Mouse (Mus musculus): ENCODE data around the gene Rexo4. TPM values are rescaled to one million over a fixed set of nuclear protein-coding genes. Genes with fewer than 3 reads are reported as not detected.

Gene Rexo4
- polyA plus RNA-seq, 1 experiment from 2014 or later = 35.1 TPM

DNA sequence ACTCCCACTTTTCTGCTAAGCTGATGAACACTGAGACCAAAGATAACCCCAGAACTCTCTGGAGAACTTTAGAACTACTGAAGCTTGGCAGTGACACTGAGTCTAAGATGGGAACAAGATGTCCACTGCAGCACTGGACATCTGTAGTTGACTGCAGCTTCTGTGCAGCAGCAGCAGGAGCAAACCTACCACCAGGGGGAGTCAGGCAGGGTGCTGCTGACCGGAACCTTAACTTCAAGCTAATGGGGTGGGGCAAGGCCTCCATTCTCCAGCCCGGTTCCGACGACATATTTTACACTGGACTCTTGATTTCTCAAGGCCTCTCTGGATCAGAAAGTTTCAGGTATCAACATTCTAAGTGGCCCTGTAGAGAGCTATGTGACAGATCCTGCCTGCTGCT lies 57.1 kb downstream of the Rexo4 start:
- 66% methylated on average over 4 of the region's 4 CpGs for WGBS
- H3K9me3 ChIP-seq (ENCODE audit: control insufficient read depth, low read length) = no peaks in the 10 kb centered on the region
- no peak overlapping the region for H3K4me2 ChIP-seq (ENCODE audit: low read depth, low read length)
- H3K4me1 ChIP-seq (ENCODE audit: control insufficient read depth, insufficient read depth, low read length) = peaks cover 20% of the 10 kb centered on the region
- no peak overlapping the region for H3K4me3 ChIP-seq (ENCODE audit: low read depth, low read length)
- no peak overlapping the region for H3K27ac ChIP-seq (ENCODE audit: low read depth, low read length)
- H3K27me3 ChIP-seq (ENCODE audit: control insufficient read depth, insufficient read depth, low read length) = no peaks in the 10 kb centered on the region
- peaks cover 26% of the 10 kb centered on the region for H3K36me3 ChIP-seq (ENCODE audit: control insufficient read depth, insufficient read depth, low read length)
- no peak for ATAC-seq (ENCODE audit: low read depth)
- H3K9ac ChIP-seq (replicated peaks; ENCODE audit: low read depth, low read length) = no peak overlapping the region

DNA sequence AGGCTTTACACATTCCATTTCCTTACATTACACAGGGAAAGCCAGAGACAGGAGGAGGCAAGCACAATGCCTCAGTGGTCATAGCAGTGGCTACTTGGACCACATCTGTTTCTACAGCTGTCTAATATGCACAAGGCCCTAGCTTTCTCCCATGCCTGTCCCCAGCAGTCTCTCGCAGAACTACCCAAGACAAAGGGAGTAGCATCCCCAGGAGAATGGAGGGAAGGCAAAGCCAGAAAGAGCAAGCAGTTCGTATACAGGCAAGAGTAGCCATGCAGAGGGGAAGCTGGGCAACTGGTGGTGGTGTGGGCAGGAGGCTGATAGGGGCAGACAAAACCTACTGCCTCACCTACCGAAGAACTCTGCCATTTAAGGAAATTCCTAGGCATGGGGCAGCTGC lies 57.8 kb downstream of the Rexo4 start:
- Histone ChIP-seq H3K4me1 (ENCODE audit: control insufficient read depth, insufficient read depth, low read length) (peaks cover 21% of the 10 kb centered on the region), H3K4me2 (ENCODE audit: low read depth, low read length) (no peak overlapping the region), H3K27me3 (ENCODE audit: control insufficient read depth, insufficient read depth, low read length) (no peaks in the 10 kb centered on the region), H3K27ac (ENCODE audit: low read depth, low read length) (no peak overlapping the region), H3K36me3 (ENCODE audit: control insufficient read depth, insufficient read depth, low read length) (peaks cover 22% of the 10 kb centered on the region), H3K9me3 (ENCODE audit: control insufficient read depth, low read length) (no peaks in the 10 kb centered on the region), H3K9ac (replicated peaks; ENCODE audit: low read depth, low read length) (no peak overlapping the region), H3K4me3 (ENCODE audit: low read depth, low read length) (no peak overlapping the region)
- 94% methylated on average over 3 of the region's 3 CpGs for WGBS
- no peak for ATAC-seq (ENCODE audit: low read depth)

DNA sequence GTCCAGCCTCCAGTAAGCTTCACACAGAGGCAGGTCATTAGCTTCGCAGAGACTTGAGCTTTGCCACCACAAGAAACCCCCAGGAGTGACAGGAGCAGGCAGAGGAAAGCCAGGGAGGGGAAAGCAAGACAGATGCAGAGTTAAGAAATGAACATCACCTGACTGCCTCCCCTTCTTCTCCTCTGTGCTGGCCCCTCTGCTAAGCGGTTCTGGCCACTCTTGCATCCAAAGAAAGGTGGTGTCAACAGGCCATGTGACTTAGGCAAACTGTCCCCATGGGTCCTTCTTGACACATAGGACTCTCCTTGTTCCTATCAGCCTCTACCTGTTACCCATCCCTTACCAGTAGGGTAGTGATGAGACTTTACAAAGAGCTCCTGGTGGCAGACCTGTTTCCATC lies 58.2 kb downstream of the Rexo4 start:
- WGBS = 100% methylated on average over 2 of the region's 2 CpGs
- no peaks in the 10 kb centered on the region for H3K27me3 ChIP-seq (ENCODE audit: control insufficient read depth, insufficient read depth, low read length)
- H3K9me3 ChIP-seq (ENCODE audit: control insufficient read depth, low read length) = no peaks in the 10 kb centered on the region
- H3K4me3 ChIP-seq (ENCODE audit: low read depth, low read length) = no peak overlapping the region
- H3K4me2 ChIP-seq (ENCODE audit: low read depth, low read length) = no peak overlapping the region
- peaks cover 22% of the 10 kb centered on the region for H3K4me1 ChIP-seq (ENCODE audit: control insufficient read depth, insufficient read depth, low read length)
- H3K9ac ChIP-seq (replicated peaks; ENCODE audit: low read depth, low read length) = no peak overlapping the region
- no peak overlapping the region for H3K27ac ChIP-seq (ENCODE audit: low read depth, low read length)
- ATAC-seq (ENCODE audit: low read depth) = no peak
- H3K36me3 ChIP-seq (ENCODE audit: control insufficient read depth, insufficient read depth, low read length) = peaks cover 22% of the 10 kb centered on the region

Other genes starting within 250 kb of the Rexo4 start
- not detected in 2 replicates for gene Abo, start 99.4 kb downstream of the Rexo4 start, polyA plus RNA-seq (2014; fragmentation: Nextera tagmentation; extraction: Ambion mirVana)
- 17.5 and 19.1 TPM in 2 replicates for gene Surf6, start 61.5 kb downstream of the Rexo4 start, polyA plus RNA-seq (2014; fragmentation: Nextera tagmentation; extraction: Ambion mirVana)
- 109 and 111 TPM in 2 replicates for gene Med22, start 53.7 kb downstream of the Rexo4 start, polyA plus RNA-seq (2014; fragmentation: Nextera tagmentation; extraction: Ambion mirVana)
- 441 and 462 TPM in 2 replicates for gene Rpl7a, start 53.6 kb downstream of the Rexo4 start, polyA plus RNA-seq (2014; fragmentation: Nextera tagmentation; extraction: Ambion mirVana)
- gene Surf2, start 48.0 kb downstream of the Rexo4 start, polyA plus RNA-seq (2014; fragmentation: Nextera tagmentation; extraction: Ambion mirVana) = 46.3 and 49.5 TPM in 2 replicates
- gene Surf1, start 47.9 kb downstream of the Rexo4 start, polyA plus RNA-seq (2014; fragmentation: Nextera tagmentation; extraction: Ambion mirVana) = 88.9 and 101 TPM in 2 replicates
- 87.1 and 116 TPM in 2 replicates for gene Surf4, start 30.5 kb downstream of the Rexo4 start, polyA plus RNA-seq (2014; fragmentation: Nextera tagmentation; extraction: Ambion mirVana)
- gene Stkld1, start 30.3 kb downstream of the Rexo4 start, polyA plus RNA-seq (2014; fragmentation: Nextera tagmentation; extraction: Ambion mirVana) = 0.15 TPM in 1 of 2 replicates, not detected in the other
- gene Adamts13, start 9.0 kb upstream of the Rexo4 start, polyA plus RNA-seq (2014; fragmentation: Nextera tagmentation; extraction: Ambion mirVana) = not detected in 2 replicates
- 86.5 and 94.9 TPM in 2 replicates for gene Cacfd1, start 45.5 kb upstream of the Rexo4 start, polyA plus RNA-seq (2014; fragmentation: Nextera tagmentation; extraction: Ambion mirVana)
- gene Slc2a6, start 63.6 kb upstream of the Rexo4 start, polyA plus RNA-seq (2014; fragmentation: Nextera tagmentation; extraction: Ambion mirVana) = 8.7 and 10.6 TPM in 2 replicates
- gene Mymk, start 107.8 kb upstream of the Rexo4 start, polyA plus RNA-seq (2014; fragmentation: Nextera tagmentation; extraction: Ambion mirVana) = 0.17 and 0.22 TPM in 2 replicates
- 5.9 and 9.0 TPM in 2 replicates for gene Adamtsl2, start 115.0 kb upstream of the Rexo4 start, polyA plus RNA-seq (2014; fragmentation: Nextera tagmentation; extraction: Ambion mirVana)
- gene Fam163b, start 178.1 kb upstream of the Rexo4 start, polyA plus RNA-seq (2014; fragmentation: Nextera tagmentation; extraction: Ambion mirVana) = 8.7 and 11.0 TPM in 2 replicates
- gene Dbh, start 200.8 kb upstream of the Rexo4 start, polyA plus RNA-seq (2014; fragmentation: Nextera tagmentation; extraction: Ambion mirVana) = 0.11 and 0.63 TPM in 2 replicates